In the genomic region with DNA sequence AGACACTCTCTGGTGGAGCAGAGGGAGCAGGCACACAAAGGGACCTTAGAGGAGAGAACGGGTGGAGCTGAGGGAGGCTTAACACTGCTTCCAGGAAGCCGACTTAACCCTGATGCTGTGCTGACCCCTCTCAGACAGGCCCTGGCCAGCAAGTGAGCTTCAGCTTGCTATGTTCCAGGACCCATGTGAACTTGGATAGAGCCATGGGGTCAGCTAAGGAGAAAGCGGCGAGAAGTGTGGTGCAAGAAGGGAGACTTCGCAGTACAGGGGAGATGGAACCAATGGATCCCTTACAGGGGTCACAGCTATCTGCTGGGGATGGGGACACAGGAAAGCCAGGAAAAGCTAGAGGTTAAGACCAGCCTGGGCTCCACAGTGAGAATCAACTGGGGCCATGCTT, we compare ENCODE assay signal across 11 mouse cellular contexts. TPM values are rescaled to one million over a fixed set of nuclear protein-coding genes. Genes with fewer than 3 reads are reported as not detected.
DNase-seq lines count a peak whose midpoint lies in the region; ATAC-seq and TF ChIP-seq lines count a peak whose summit lies in the region.
"Had no signal": no experiment of that assay in that cellular context is flagged by ENCODE, and none has a peak within 500 bp of the region (broad histone marks: within the 10 kb centered on the region; RNA-seq: fewer than 3 reads in every experiment).

No protein-coding gene starts in this region.

- no peak for TF ChIP-seq CTCF in kidney, postnatal 0 days (IDR thresholded peaks at IDR 0.05; ENCODE audit: low read depth)

- WGBS in kidney, postnatal 0 days: 69% methylated on average over 5 of the region's 5 CpGs
- WGBS in limb, embryonic 10.5 days: 77% methylated on average over 5 of the region's 5 CpGs

- ATAC-seq in kidney, postnatal 0 days (replicated peaks; ENCODE audit: low FRiP score, low read depth): no peak

- H3K27me3 ChIP-seq in kidney, postnatal 0 days (ENCODE audit: insufficient read depth, low read length): no peaks in the 10 kb centered on the region
- no peaks in the 10 kb centered on the region for H3K27me3 ChIP-seq in limb, embryonic 10.5 days (ENCODE audit: low read depth, poor library complexity, severe bottlenecking)

- intact Hi-C loops in gastrocnemius, postnatal 14 days (cut with DNase I; ENCODE audit: low total_unique reads): no loop called here

- no peak overlapping the region for H3K4me2 ChIP-seq in kidney, postnatal 0 days (ENCODE audit: low read length)

- DNase-seq in gastrocnemius, adult 18-20 months (ENCODE audit: low spot score): peak; percentile 38
- DNase-seq in gastrocnemius, postnatal 14 days: no peak
- DNase-seq in kidney, postnatal 0 days (ENCODE audit: low spot score): no peak
- DNase-seq in kidney, postnatal 36 days: no peak
- DNase-seq in ES-E14 (ENCODE audit: low read depth, low spot score): no peak
- DNase-seq in limb, embryonic 10.5 days (ENCODE audit: low spot score): no peak
- DNase-seq in frontal cortex, postnatal 14 days (ENCODE audit: low spot score in 2 of 2): no peak
- no peak for DNase-seq in layer of hippocampus, adult 18-20 months (ENCODE audit: low spot score in 2 of 2)
- DNase-seq: cerebellum, adult 2 months; right cerebral cortex, postnatal 25 days had no signal

- no peak overlapping the region for H3K4me3 ChIP-seq in kidney, postnatal 0 days (replicated peaks; ENCODE audit: low read depth, low read length)
- peak overlapping the region in 1 of 2 experiments; percentile 3; a peak in 1 of 4 replicates for H3K4me3 ChIP-seq in ES-E14 (ENCODE audit: insufficient read depth in 1 of 2, low read depth in 1 of 2, low read length in 2 of 2, poor library complexity in 1 of 2, severe bottlenecking in 1 of 2)
- no peak overlapping the region for H3K4me3 ChIP-seq in limb, embryonic 10.5 days

- H3K9ac ChIP-seq in kidney, postnatal 0 days (ENCODE audit: low read depth, low read length): no peak overlapping the region
- H3K9ac ChIP-seq in ES-E14 (ENCODE audit: insufficient read depth, low read depth, low read length, poor library complexity, severe bottlenecking): peak overlapping the region; percentile 60; the same call in 1 of the 2 replicates

- H3K9me3 ChIP-seq in kidney, postnatal 0 days (replicated peaks; ENCODE audit: low read length): no peaks in the 10 kb centered on the region
- no peaks in the 10 kb centered on the region for H3K9me3 ChIP-seq in ES-E14 (ENCODE audit: control insufficient read depth, insufficient read depth, low read depth, low read length)
- H3K9me3 ChIP-seq in limb, embryonic 10.5 days (replicated peaks): no peaks in the 10 kb centered on the region

- in situ Hi-C loops in ES-E14 (cut with MboI; ENCODE audit: low sequenced_read_pairs in 2 of 2, unreplicated experiment in 2 of 2): no loop called here

- H3K27ac ChIP-seq in kidney, postnatal 0 days: peak overlapping the region; percentile 34; the same call in 1 of the 2 replicates
- peak overlapping the region; percentile 66 for H3K27ac ChIP-seq in ES-E14 (ENCODE audit: insufficient read depth, low read depth, low read length, poor library complexity, severe bottlenecking)
- peak overlapping the region; percentile 96 for H3K27ac ChIP-seq in limb, embryonic 10.5 days

- H3K36me3 ChIP-seq in kidney, postnatal 0 days (ENCODE audit: insufficient read depth, low read length): no peaks in the 10 kb centered on the region
- H3K36me3 ChIP-seq in ES-E14 (ENCODE audit: control insufficient read depth, insufficient read depth, low read length, poor library complexity, severe bottlenecking): no peaks in the 10 kb centered on the region
- peaks cover 7% of the 10 kb centered on the region for H3K36me3 ChIP-seq in limb, embryonic 10.5 days

- peaks cover 22% of the 10 kb centered on the region for H3K4me1 ChIP-seq in kidney, postnatal 0 days (replicated peaks; ENCODE audit: insufficient read depth, low read length)
- peaks cover 4 to 51% of the 10 kb centered on the region in 2 experiments; a peak in 3 of 4 replicates for H3K4me1 ChIP-seq in ES-E14 (ENCODE audit: control insufficient read depth in 2 of 2, insufficient read depth in 2 of 2, low read length in 2 of 2, poor library complexity in 1 of 2)
- H3K4me1 ChIP-seq in limb, embryonic 10.5 days: peaks cover 61% of the 10 kb centered on the region

TF ChIP-seq in ES-E14, 5 proteins besides CTCF, POLR2A, EP300 and RAD21:
- TF ChIP-seq CHD2 (IDR thresholded peaks at IDR 0.05; ENCODE audit: low read depth, low read length): no peak
- no peak for TF ChIP-seq MAFK (IDR thresholded peaks at IDR 0.05; ENCODE audit: insufficient read depth, low read depth, low read length)
- no peak for TF ChIP-seq ZNF384 (IDR thresholded peaks at IDR 0.05; ENCODE audit: low read depth, low read length)
- TF ChIP-seq ZC3H11A (IDR thresholded peaks at IDR 0.05; ENCODE audit: borderline replicate concordance, low read depth, low read length): no peak
- no peak for TF ChIP-seq HCFC1 (IDR thresholded peaks at IDR 0.05; ENCODE audit: borderline replicate concordance, insufficient read depth, low read length)

RNA-seq across cellular contexts. Expression of a gene that starts 0.5 kb away (rescaled TPM):
- total RNA-seq in gastrocnemius, adult 18-20 months (2021): 10 to 100 TPM; 31.2 to 44.1 TPM
- 100 to 1,000 TPM; 190 to 251 TPM for total RNA-seq in gastrocnemius, postnatal 14 days (2021)
- polyA plus RNA-seq in kidney, postnatal 0 days (2015; fragmentation: Nextera tagmentation; extraction: Ambion mirVana): 120 and 136 TPM in 2 replicates
- 134 and 157 TPM in 2 replicates for total RNA-seq in ES-E14 (2012; rRNA removed)
- polyA plus RNA-seq in limb, embryonic 10.5 days (2016; fragmentation: Nextera tagmentation; extraction: Ambion mirVana): 153 and 165 TPM in 2 replicates
- 1 to 10 TPM; 6.1 to 7.5 TPM for total RNA-seq in layer of hippocampus, adult 18-20 months (2021)
- total RNA-seq: megakaryocyte-erythroid progenitor cell, adult 5-6 weeks had no signal

RNA-seq across cellular contexts. Expression of a gene that starts 12.2 kb away (rescaled TPM):
- total RNA-seq in gastrocnemius, adult 18-20 months (2021): 1 to 10 TPM; 8.8 to 8.9 TPM
- total RNA-seq in gastrocnemius, postnatal 14 days (2021): 10 to 100 TPM; 15.3 to 18.1 TPM
- 37.8 and 39.3 TPM in 2 replicates for polyA plus RNA-seq in kidney, postnatal 0 days (2015; fragmentation: Nextera tagmentation; extraction: Ambion mirVana)
- 7.8 and 12.9 TPM in 2 replicates for total RNA-seq in ES-E14 (2012; rRNA removed)
- 14.7 and 16.4 TPM in 2 replicates for polyA plus RNA-seq in limb, embryonic 10.5 days (2016; fragmentation: Nextera tagmentation; extraction: Ambion mirVana)
- total RNA-seq in layer of hippocampus, adult 18-20 months (2021): 10 to 100 TPM; 20.9 to 25.2 TPM

RNA-seq across cellular contexts. Expression of a gene that starts 15.7 kb away (rescaled TPM):
- total RNA-seq in gastrocnemius, adult 18-20 months (2021): under 1 TPM in 1 of 2 experiments, not detected in 1; 0.21 TPM
- under 1 TPM in 1 of 2 experiments, not detected in 1; 0.27 TPM for total RNA-seq in gastrocnemius, postnatal 14 days (2021)
- 0.14 and 0.17 TPM in 2 replicates for polyA plus RNA-seq in kidney, postnatal 0 days (2015; fragmentation: Nextera tagmentation; extraction: Ambion mirVana)
- 1.1 and 2.2 TPM in 2 replicates for total RNA-seq in ES-E14 (2012; rRNA removed)
- polyA plus RNA-seq in limb, embryonic 10.5 days (2016; fragmentation: Nextera tagmentation; extraction: Ambion mirVana): 0.11 and 0.60 TPM in 2 replicates
- total RNA-seq in layer of hippocampus, adult 18-20 months (2021): under 1 TPM; 0.20 to 0.47 TPM
- total RNA-seq: megakaryocyte-erythroid progenitor cell, adult 5-6 weeks had no signal

RNA-seq across cellular contexts. Expression of a gene that starts 15.8 kb away (rescaled TPM):
- 10 to 100 TPM; 15.0 to 18.0 TPM for total RNA-seq in gastrocnemius, adult 18-20 months (2021)
- 10 to 100 TPM; 14.8 to 15.3 TPM for total RNA-seq in gastrocnemius, postnatal 14 days (2021)
- polyA plus RNA-seq in kidney, postnatal 0 days (2015; fragmentation: Nextera tagmentation; extraction: Ambion mirVana): 42.6 and 42.9 TPM in 2 replicates
- total RNA-seq in ES-E14 (2012; rRNA removed): 12.7 and 23.0 TPM in 2 replicates
- 25.9 and 32.2 TPM in 2 replicates for polyA plus RNA-seq in limb, embryonic 10.5 days (2016; fragmentation: Nextera tagmentation; extraction: Ambion mirVana)
- total RNA-seq in layer of hippocampus, adult 18-20 months (2021): 10 to 100 TPM; 18.9 to 24.2 TPM

RNA-seq across cellular contexts. Expression of a gene that starts 15.9 kb away (rescaled TPM):
- 1 to 10 TPM; 1.0 to 2.2 TPM for total RNA-seq in gastrocnemius, adult 18-20 months (2021)
- total RNA-seq in gastrocnemius, postnatal 14 days (2021): 1 to 10 TPM; 3.0 to 3.6 TPM
- 5.3 and 6.2 TPM in 2 replicates for polyA plus RNA-seq in kidney, postnatal 0 days (2015; fragmentation: Nextera tagmentation; extraction: Ambion mirVana)
- total RNA-seq in ES-E14 (2012; rRNA removed): 7.8 and 13.6 TPM in 2 replicates
- polyA plus RNA-seq in limb, embryonic 10.5 days (2016; fragmentation: Nextera tagmentation; extraction: Ambion mirVana): 12.6 and 14.8 TPM in 2 replicates
- total RNA-seq in layer of hippocampus, adult 18-20 months (2021): 10 to 100 TPM; 13.5 to 21.4 TPM

Comparison
In these comparisons a context has a peak if more than half of its experiments do, and no peak if none do; other contexts are left out.
1. H3K27ac ChIP-seq: peak in every context shown above with its lines; median percentile 96 in limb, embryonic 10.5 days; 66 in ES-E14; 34 in kidney, postnatal 0 days.